Mouse (Mus musculus): ENCODE data around the gene Gng7. TPM values are rescaled to one million over a fixed set of nuclear protein-coding genes. Genes with fewer than 3 reads are reported as not detected.

Gng7 gene
- total RNA-seq, 2 experiments from 2014 or later = 0.22 to 0.67 TPM

DNA sequence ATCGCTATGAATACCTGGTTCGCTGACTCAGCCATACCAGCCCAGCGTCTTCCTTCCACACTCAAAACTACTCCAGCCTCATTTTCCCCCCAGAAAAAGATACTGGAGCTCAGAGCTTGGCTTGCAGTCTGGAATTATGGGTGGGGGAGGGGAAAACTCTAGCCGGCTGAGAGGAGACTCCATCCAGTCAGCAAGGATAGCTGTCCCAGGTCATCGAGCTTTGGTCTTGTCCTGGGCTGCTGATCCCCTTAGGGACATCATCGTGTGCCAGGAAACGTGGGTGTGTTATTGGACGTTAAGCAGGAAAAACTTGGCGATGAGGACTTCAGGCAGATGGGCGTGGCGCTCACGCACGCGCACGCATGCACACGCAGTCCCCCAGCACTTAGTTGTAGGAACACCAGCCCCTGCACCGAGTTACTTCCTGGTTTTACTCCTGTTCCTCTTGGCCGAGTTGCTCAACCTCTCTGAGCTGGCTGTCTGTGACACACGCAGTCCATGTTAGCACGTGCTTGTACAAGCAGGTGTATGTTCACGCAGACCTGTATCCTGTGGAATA lies 81.2 kb downstream of the Gng7 start:
- DNase-seq = peak in 1 of 2 experiments; percentile 61
- intact Hi-C loops (cut with DNase I) = no loop called here

DNA sequence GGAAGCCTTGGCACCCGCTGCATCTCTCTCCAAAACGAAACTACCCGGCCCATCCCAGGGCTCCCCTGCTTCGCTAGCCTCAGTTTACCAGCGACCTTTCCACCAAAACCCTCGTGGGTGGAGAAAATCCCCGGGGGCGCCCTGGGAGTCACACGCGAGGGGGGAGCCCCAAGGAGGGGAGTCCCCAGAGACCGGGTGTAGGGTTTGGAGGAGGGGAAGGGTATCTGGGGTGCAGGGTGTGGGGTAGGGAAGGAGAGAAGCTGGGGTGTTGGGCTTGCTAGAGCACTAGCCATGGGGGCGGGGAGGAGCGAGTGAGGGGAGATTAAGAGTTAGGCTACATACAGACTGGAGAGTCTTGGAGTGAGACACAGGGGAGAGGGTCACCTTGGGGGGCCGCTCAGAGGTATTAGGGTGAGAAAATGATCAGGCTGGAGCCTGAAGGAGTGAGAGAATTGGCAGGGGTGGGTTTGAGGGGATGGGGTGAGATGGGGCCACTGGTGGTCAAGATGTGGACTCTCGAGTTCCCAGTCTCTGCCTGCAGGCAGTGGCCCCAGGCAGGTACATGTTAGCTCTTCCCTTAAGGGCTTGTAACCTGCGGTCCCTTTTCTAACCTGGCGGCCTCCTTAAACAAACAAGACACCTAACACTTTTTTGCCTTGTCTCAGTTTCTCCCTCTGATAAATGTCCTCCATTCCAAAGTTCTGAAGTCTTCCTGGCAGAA lies 81.9 kb downstream of the Gng7 start:
- intact Hi-C loops (cut with DNase I) = no loop called here

DNA sequence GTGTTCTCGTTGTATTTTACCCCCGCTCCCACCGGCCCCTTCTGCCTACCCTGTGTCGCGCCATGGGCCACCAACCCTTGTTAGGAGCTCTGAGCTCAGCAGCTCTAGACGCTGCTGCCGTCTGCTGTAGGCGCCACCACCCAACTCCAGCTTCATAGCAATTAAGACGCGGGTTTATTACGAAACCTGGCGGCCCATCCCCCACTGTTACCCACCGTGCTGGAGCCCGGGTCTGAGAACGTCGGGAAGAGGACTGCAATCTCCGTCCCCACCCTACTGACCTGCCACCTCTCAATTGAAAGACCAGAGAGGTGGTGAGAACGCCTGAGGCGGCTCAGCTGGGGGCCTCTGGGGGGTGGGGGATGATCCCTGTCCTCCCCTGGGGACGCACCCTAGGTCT lies 82.5 kb downstream of the Gng7 start:
- intact Hi-C loops (cut with DNase I) = no loop called here
- peak in 1 of 2 experiments; percentile 41 for DNase-seq

More for the DNA sequence above, 81.9 kb downstream of the Gng7 start:
- DNase-seq = no peak

DNA sequence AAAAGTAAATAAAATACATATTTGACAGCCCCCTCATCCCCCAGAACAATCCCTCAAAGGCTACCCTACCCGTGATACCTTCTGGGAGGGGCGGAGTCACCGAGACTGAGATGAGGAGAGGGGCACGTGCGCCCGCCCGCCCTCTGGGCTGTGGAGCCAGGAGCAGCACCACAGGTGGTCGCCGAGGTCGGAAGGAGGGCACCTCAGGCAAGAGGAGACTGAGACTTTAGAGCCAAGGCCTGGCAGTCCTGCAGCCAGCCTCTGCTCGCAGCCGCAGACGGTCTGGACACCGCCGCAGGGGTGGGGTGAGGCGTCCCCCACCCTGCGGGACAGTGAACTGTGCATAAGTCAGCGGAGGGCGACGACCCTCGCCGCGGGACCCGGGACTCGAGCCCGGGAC lies 83.0 kb downstream of the Gng7 start:
- intact Hi-C loops (cut with DNase I) = no loop called here
- DNase-seq = no peak

DNA sequence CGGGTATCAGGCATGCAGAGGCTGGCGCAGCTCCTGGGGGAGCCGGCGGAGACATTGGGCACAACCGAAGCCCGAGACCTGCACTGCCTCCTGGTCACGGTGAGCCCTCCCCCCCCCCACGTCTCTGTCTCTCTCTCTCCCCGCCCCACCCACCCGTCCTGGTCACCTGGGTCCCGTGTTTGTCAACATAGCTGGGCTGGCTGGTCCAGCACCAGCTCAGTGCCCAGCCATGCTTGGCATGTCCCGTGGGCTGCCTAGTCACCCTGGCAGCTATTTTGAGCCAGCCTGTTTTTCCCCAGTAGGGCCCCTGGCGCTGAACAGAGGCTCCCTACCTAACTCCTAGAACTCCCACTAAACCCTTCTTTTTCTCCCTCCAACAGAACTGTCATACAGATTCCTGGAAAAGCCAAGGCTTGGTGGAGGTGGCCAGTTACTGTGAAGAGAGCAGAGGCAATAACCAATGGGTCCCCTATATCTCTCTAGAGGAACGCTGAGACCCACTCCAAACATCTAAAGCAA lies 83.5 kb downstream of the Gng7 start:
- DNase-seq = peak in 1 of 2 experiments; percentile 66

DNA sequence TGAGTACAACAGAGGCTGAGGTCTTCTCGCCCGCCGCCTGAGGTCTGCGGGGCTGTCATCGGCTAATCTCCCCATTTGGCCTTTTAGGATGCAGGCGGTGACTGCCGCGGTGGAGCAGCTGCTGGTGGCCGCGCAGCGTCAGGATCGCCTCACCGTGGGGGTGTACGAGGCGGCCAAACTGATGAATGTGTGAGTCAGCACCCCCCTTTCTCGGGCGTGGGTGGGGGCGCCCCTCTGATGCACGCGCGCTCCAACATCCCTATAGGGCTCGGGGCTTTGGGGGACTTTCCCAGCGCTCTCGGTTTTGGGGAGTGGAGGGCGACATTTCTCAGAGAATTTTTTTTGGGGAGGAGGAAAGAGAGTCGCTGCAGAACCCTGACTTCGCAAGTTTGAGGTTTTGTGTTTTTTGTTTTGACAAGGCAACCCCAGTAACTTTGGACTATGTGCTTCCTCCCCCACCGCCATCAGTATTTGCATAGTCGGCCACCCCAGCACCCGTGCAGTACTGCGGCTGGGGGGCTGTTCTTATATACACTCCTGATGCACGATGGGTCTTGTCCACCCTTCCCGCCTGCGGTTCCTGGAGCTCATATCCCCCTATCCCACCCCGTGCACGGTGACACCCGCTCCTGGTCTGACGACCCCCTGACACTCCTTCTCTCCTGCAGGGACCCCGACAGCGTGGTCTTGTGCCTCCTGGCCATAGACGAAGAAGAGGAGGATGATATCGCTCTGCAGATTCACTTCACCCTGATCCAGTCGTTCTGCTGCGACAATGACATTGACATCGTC lies 84.2 kb downstream of the Gng7 start:
- intact Hi-C loops (cut with DNase I) = loop anchor here (1.0 kb wide), 1 partner anchor 25 kb away; no protein-coding TSS in a partner anchor
- DNase-seq = peak; percentile 42 to 52

More for the DNA sequence above, 83.5 kb downstream of the Gng7 start:
- intact Hi-C loops (cut with DNase I) = no loop called here

DNA sequence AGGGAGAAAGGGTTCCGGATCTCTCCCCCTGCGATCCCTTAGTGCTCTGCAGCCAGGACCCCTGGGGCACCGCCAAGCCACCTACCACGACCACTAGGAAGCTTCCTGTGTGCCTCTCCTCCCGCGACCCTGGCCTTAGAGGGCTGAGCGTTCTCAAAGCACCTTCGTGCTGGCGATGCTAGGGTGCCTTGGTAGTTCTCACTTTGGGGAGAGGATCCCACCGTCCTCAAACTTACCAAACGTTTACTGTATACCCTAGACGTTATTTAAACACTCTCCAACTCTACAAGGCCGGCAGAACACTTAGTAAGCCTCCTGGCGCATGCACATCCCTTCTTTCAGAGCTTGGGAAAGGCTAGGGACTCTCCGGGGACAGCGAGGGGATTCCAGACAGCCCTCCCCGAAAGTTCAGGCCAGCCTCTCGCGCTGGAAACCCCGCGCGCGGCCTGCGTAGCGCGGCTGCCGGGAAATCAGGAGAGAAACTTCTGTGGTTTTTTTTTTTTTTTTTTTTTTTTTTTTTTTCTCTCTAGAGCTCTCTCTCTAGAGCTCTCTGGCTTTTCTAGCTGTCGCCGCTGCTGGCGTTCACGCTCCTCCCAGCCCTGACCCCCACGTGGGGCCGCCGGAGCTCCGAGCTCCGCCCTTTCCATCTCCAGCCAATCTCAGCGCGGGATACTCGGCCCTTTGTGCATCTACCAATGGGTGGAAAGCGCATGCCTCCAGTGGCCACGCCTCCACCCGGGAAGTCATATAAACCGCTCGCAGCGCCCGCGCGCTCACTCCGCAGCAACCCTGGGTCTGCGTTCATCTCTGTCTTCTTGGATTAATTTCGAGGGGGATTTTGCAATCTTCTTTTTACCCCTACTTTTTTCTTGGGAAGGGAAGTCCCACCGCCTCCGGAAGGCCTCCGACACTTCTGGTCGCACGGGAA lies 85.2 kb downstream of the Gng7 start, which contains the start of gene Gadd45b:
Gene Gadd45b (plus strand): TSS at position 775 of the 928 bp plus-strand sequence.
- intact Hi-C loops (cut with DNase I) = loop anchor here (1.0 to 5.0 kb wide), 2 partner anchors 26 to 42 kb away; no protein-coding TSS in a partner anchor
- peak; percentile 97 to 98 for DNase-seq

DNA sequence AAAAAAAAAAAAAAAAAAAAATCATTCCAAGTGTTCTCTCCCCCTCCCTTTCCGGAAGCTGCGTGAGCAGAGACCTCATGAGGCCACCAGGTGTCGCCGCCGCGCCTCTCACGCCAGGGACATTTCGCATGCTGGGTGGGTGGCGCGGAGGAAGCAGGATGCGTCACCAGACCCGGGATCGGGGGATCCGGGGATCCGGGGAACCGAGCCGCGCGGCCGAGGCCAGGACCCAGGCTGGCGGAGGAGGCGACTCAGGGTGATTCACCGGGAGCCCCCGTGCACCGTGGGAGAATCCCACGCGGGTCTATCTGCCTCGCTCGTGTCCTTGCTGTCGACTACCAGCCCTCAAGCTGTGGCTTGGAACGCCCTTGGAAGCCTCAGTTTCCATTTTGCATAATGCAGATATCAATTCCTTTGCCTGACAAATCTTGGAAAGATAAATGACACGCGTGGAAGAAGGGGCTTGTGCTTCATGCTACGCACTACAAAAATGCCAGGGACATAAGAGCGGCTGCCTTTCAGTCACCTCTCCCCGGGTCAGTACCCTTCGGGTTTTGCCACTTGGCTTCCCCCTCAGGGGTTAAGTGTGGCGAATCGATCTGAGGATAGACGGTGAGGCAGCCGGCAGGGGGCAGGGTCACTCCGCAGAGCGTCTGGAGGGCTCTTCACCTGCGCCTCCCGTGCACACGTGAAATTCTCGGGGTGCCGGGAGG lies 86.0 kb downstream of the Gng7 start:
- intact Hi-C loops (cut with DNase I) = loop anchor here (1.0 to 5.0 kb wide), 2 partner anchors 41 to 60 kb away; no protein-coding TSS in a partner anchor
- peak; percentile 90 to 91 for DNase-seq

DNA sequence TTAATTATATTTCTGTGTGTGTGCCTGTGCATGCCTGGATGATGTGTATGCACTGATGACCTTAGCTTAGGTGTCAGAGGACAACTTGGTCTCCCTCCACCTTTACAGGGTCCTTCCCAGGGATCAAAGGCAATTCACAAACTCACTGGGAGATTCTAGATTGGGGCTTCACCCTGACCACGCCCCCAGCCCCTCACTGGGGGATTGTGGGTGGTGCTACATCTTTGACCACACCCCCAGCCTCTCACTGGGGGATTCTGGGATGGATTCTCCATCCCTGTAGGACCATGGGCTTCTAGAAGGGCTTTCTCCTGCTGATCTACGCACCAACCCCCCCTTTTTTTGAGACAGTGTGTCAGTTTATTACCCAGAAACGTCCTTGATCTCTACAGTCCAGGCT lies 89.3 kb downstream of the Gng7 start:
- intact Hi-C loops (cut with DNase I) = loop anchor here (5.0 kb wide), 1 partner anchor 38 kb away; no protein-coding TSS in a partner anchor
- no peak for DNase-seq

DNA sequence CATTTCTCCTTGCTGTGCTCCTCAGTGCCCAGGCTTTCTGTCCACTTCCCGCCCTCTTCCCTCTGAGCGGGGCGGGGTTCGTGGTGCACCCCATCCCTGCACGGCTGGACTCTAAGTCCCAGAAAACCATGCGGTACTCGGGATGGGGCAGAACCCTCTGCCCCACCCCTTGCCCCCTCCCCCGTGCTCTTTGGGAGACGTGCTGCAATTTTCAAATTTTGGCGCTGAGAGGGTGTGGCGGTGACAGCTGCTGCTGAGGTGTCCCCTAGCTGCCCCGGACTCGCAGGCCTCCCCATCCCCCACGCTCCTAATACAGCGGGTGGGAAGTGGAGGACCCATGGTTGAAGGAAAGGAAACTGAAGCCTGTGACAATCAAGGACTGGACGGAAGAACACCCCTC lies 92.8 kb downstream of the Gng7 start:
- no peak for DNase-seq
- intact Hi-C loops (cut with DNase I) = no loop called here

DNA sequence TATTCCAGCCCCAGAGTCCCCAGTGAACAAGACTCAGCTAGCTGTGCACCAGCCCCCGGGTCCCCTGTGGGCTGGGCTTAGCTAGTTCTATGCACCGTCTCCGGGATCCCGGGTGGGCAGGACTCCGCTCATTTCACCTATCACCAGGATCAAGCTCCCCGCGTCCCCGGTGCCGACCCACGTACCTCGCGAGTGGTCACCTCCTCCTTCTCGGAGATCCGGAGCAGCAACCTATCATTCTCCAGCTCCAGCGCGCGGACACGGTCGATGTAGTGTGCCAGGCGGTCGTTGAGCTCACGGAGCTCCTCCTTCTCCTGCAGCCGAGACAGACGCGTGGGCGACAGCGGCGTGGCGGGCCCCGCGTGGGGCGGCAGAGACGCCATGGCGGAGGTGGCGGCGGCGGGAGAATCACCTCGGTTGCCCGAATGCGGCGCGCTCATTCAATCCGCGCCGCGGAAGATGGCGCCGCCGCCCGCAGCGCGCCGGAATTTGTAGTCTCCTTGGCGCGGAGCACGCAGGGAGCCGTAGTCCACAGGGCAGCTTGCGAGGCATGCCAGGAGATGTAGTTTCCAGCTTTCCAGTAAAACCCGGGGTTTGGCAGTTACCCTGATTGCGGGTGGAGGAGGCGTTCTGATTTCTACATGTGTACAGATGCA lies 96.8 kb downstream of the Gng7 start, which contains the start of gene Lmnb2:
Gene Lmnb2 (minus strand): TSS at position 467 of the 656 bp plus-strand sequence.
- DNase-seq = peak; percentile 69 to 75
- intact Hi-C loops (cut with DNase I) = no loop called here

DNA sequence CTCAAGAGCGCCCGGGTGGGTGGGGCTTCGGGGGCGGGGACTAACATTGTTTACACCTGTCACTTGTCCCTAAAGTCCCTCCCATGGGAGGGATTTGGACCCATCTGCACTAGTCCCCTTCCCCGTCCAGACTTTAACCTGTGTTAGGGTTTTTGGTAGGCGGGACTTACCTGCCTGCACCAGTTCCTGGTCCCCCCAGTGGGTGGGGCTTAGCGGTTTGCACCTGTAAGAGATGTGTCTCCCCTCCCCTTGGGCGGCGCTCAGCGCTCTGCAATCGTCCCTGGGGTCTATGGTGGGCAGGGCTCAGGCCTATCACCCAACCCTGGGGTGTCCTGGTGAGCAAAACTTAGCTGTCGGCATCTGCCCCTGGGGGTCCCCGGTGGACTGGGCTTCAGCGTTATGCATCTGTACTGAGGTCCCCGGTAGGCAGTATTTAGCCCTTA lies 97.4 kb downstream of the Gng7 start:
- intact Hi-C loops (cut with DNase I) = no loop called here
- DNase-seq = no peak

DNA sequence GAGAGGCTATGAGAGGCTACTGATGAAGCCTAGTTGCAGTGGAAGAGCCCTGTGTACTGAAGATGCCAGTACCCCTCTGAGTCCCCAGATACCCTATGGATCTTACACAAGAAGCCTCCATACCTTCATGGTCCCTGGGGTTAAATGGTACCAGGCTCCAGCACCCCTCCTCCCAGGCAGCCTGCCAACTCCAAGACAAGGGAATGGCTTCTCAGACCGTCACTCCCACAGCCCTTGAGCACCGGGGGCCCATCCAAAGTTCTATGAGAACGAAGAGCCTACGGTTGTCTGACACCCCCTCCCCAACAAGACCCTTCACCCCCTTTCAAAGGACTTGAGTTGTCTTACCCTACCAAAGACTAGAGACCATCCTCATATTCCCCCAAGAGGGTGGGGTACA lies 99.0 kb downstream of the Gng7 start:
- intact Hi-C loops (cut with DNase I) = no loop called here

DNA sequence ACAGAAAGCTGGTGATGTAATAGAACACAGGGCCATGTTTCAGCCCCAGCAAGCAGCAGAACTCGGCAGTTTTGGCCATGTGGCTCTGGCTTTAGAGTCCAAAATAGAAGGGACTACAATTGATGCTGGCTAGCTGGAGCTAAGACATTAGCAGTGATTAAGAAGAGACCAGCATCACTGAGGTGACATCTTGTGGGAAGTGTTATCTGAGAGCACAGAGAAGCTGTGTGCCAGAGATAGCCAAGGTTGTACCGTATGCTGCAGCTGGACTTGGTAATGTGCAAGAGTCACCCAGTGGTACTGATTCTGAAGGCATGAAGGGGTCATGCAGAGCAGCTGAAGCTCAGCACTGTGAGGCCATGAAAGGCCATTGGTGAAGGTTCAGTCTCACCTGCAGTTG lies 99.5 kb downstream of the Gng7 start:
- DNase-seq = no peak
- intact Hi-C loops (cut with DNase I) = no loop called here

More for the DNA sequence above, 99.0 kb downstream of the Gng7 start:
- no peak for DNase-seq

DNA sequence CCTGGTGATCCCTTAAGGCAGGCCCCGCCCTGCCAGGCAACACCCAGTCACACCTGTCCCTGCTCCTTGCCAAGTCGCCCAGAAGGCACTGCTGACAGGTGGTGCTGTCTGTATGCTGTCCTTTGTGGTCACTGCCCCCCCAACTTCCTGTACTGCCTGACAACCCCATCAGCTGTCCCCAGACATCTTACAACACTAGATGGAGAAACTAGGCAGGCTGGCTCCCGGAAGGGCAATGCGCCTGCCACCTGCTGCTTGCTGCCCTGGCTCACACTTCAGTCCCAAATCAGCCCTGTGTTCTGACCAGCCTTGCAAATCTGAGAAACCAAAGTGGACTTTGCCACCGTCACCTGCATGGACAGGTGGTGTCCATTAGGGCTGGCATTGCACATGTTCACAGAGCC lies 100.5 kb downstream of the Gng7 start:
- DNase-seq = no peak
- intact Hi-C loops (cut with DNase I) = no loop called here

DNA sequence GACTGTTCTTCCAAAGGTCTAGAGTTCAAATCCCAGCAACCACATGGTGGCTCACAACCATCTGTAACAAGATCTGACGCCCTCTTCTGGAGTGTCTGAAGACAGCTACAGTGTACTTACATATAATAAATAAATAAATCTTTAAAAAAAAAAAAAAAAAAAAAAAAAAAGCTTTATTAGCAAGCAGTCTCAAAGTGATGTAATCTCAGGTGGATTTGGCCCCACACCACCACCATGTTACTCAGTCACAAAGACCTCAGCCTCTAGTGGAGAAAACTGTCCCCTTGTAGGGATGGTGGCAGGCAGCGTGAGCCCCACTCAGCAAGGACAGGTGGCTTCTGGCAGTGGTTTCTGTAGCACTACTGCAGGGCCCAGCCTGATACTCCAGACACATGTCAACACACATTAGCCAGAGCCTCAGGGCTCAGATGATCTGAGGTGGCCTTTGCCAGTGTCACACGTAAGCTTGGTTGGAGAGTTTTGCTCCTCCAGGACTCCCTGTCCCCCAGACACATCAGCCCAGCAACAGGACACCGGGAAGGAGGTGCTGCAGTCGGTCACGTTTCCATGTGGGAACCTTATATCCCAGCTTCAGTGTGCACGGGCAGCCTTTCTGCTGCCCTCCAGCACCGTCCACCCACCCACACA lies 101.3 kb downstream of the Gng7 start:
- intact Hi-C loops (cut with DNase I) = no loop called here
- DNase-seq = no peak

DNA sequence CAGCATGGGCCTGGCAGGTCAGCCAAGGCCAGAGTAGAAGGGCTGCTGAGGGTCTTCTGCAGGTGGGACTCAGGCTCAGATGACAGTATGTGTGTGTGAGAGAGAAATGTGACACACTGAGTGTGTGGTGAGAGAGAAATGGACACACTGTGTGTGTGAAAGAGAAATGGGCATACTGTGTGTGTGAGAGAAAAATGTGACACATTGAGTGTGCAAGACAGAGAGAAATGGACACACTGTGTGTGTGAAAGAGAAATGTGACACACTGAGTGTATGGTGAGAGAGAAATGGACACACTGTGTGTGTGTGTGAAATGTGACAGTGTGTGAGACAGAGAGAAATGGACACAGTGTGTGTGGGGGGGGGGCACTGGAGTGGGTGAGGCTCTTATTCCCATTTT lies 102.9 kb downstream of the Gng7 start:
- no peak for DNase-seq
- intact Hi-C loops (cut with DNase I) = no loop called here

DNA sequence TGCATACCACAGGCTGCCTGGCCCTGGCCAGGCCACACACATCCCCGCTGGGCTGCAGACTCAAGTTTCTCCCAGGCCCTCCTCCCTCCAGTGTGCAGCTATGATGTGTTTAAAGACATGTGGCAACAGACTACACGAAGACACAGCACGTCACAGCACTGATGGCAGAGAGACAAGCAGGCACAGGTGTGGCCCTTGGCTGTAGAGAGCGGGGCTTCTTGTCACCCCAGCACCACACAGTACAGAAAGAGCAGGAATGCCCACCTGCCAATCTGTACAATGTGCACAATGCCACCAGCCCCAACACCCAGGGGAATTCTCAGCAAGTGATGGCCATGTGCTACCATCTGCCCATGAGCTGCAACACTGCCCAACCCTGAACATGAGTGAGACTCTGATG lies 103.4 kb downstream of the Gng7 start:
- no peak for DNase-seq
- intact Hi-C loops (cut with DNase I) = no loop called here
